Comparison of ENCODE assay signal across 11 mouse cellular contexts in genomic region chr2:156457343-156457717, GRCm38 (mm10). TPM values are rescaled to one million over a fixed set of nuclear protein-coding genes. Genes with fewer than 3 reads are reported as not detected.
DNase-seq lines count a peak whose midpoint lies in the region; ATAC-seq and TF ChIP-seq lines count a peak whose summit lies in the region.
"Had no signal": no experiment of that assay in that cellular context is flagged by ENCODE, and none has a peak within 500 bp of the region (broad histone marks: within the 10 kb centered on the region; RNA-seq: fewer than 3 reads in every experiment).

No protein-coding gene starts in this region.

- no peak overlapping the region for H3K4me2 ChIP-seq in heart, embryonic 13.5 days
- H3K4me2 ChIP-seq in heart, postnatal 0 days (ENCODE audit: low read depth, low read length) = no peak overlapping the region
- H3K4me2 ChIP-seq in stomach, embryonic 16.5 days (ENCODE audit: low read depth, low read length) = no peak overlapping the region

- 51% methylated on average over 4 of the region's 4 CpGs for WGBS in heart, embryonic 13.5 days
- WGBS in heart, postnatal 0 days = 27% methylated on average over 4 of the region's 4 CpGs
- 48% methylated on average over 4 of the region's 4 CpGs for WGBS in stomach, embryonic 16.5 days

- H3K4me3 ChIP-seq in heart, embryonic 13.5 days = no peak overlapping the region
- no peak overlapping the region for H3K4me3 ChIP-seq in heart, postnatal 0 days (ENCODE audit: low read depth, low read length)
- no peak overlapping the region for H3K4me3 ChIP-seq in stomach, embryonic 16.5 days (replicated peaks; ENCODE audit: low read length)

- H3K27ac ChIP-seq in heart, embryonic 13.5 days (replicated peaks) = 0 out of 2 replicates have a peak overlapping the region, but pooled peaks have one; percentile 2
- H3K27ac ChIP-seq in heart, postnatal 0 days (ENCODE audit: low read depth) = no peak overlapping the region
- H3K27ac ChIP-seq in stomach, embryonic 16.5 days (ENCODE audit: low read length) = 0 out of 2 replicates have a peak overlapping the region, but pooled peaks have one; percentile 5

- DNase-seq in heart, adult 8-10 months (ENCODE audit: low spot score) = no peak
- DNase-seq in ovary, postnatal 36 days (ENCODE audit: low spot score) = peak; percentile 50
- no peak for DNase-seq in ovary, adult 18-20 months (ENCODE audit: low spot score)
- no peak for DNase-seq in heart, postnatal 0 days (ENCODE audit: low spot score)
- no peak for DNase-seq in thymus, postnatal 10 days (ENCODE audit: low spot score in 2 of 2)
- DNase-seq in testis, postnatal 14 days (ENCODE audit: low spot score) = no peak
- DNase-seq: cerebellum, adult 11 months; thymus, adult 2 months had no signal

- peaks cover 17% of the 10 kb centered on the region for H3K4me1 ChIP-seq in heart, embryonic 13.5 days
- H3K4me1 ChIP-seq in heart, postnatal 0 days (ENCODE audit: control insufficient read depth, insufficient read depth) = 0 out of 2 replicates have a peak, but pooled peaks cover 7% of the 10 kb centered on the region
- peaks cover 18% of the 10 kb centered on the region for H3K4me1 ChIP-seq in stomach, embryonic 16.5 days (ENCODE audit: control insufficient read depth, insufficient read depth, low read length)

- no peak for ATAC-seq in heart, embryonic 13.5 days (ENCODE audit: extremely low read depth, insufficient number of reproducible peaks, low FRiP score, low TSS enrichment)
- peak; percentile 66 for ATAC-seq in heart, postnatal 0 days (ENCODE audit: insufficient read depth, low read depth)
- peak; percentile 51; the same call in 1 of the 2 replicates for ATAC-seq in stomach, embryonic 16.5 days (ENCODE audit: insufficient read depth, low FRiP score)

- no peak for TF ChIP-seq CTCF in heart, postnatal 0 days (IDR thresholded peaks at IDR 0.05; ENCODE audit: low read depth)

- no peak for TF ChIP-seq EP300 in heart, postnatal 0 days (IDR thresholded peaks at IDR 0.05; ENCODE audit: low read depth)

- H3K27me3 ChIP-seq in heart, embryonic 13.5 days (replicated peaks) = peaks cover 9% of the 10 kb centered on the region; the same call in 1 of the 2 replicates
- no peaks in the 10 kb centered on the region for H3K27me3 ChIP-seq in heart, postnatal 0 days (ENCODE audit: control insufficient read depth, insufficient read depth, low read length)
- no peaks in the 10 kb centered on the region for H3K27me3 ChIP-seq in stomach, embryonic 16.5 days (ENCODE audit: control insufficient read depth, insufficient read depth, low read length)

- no peak overlapping the region for H3K9ac ChIP-seq in heart, embryonic 13.5 days
- H3K9ac ChIP-seq in heart, postnatal 0 days (replicated peaks; ENCODE audit: low read depth, low read length) = no peak overlapping the region
- no peak overlapping the region for H3K9ac ChIP-seq in stomach, embryonic 16.5 days (ENCODE audit: low read length)

- no peaks in the 10 kb centered on the region for H3K36me3 ChIP-seq in heart, embryonic 13.5 days
- no peaks in the 10 kb centered on the region for H3K36me3 ChIP-seq in heart, postnatal 0 days (replicated peaks; ENCODE audit: control insufficient read depth, insufficient read depth, low read length)
- H3K36me3 ChIP-seq in stomach, embryonic 16.5 days (ENCODE audit: control insufficient read depth, insufficient read depth, low read length) = no peaks in the 10 kb centered on the region
- H3K36me3 ChIP-seq: G1E had no signal

- no peaks in the 10 kb centered on the region for H3K9me3 ChIP-seq in heart, embryonic 13.5 days
- H3K9me3 ChIP-seq in heart, postnatal 0 days (replicated peaks; ENCODE audit: control insufficient read depth, low read length) = no peaks in the 10 kb centered on the region
- no peaks in the 10 kb centered on the region for H3K9me3 ChIP-seq in stomach, embryonic 16.5 days (replicated peaks; ENCODE audit: control insufficient read depth, low read length)
- H3K9me3 ChIP-seq: G1E had no signal

RNA-seq across cellular contexts. Expression of gene Epb41l1, which starts 36.6 kb away (rescaled TPM):
- polyA plus RNA-seq in heart, embryonic 13.5 days (2015; fragmentation: Nextera tagmentation; extraction: Ambion mirVana) = 1.1 and 1.2 TPM in 2 replicates
- 1 to 10 TPM; 6.5 to 9.4 (median 7.6) TPM for total RNA-seq in heart, adult 8-10 months (2022)
- 21.5 and 28.2 TPM in 2 replicates for total RNA-seq in heart, postnatal 0 days (2014; rRNA removed; ENCODE audit: low replicate concordance)
- polyA plus RNA-seq in heart, postnatal 0 days (2015; fragmentation: Nextera tagmentation; extraction: Ambion mirVana) = 0.45 and 0.47 TPM in 2 replicates
- 3.0 and 3.1 TPM in 2 replicates for polyA plus RNA-seq in stomach, embryonic 16.5 days (2015; fragmentation: Nextera tagmentation; extraction: Ambion mirVana)
